Mouse (Mus musculus) intestine, embryonic 14.5 days (tissue): ENCODE measurements around the gene L1cam. TPM values are rescaled to one million over a fixed set of nuclear protein-coding genes. Genes with fewer than 3 reads are reported as not detected.
A peak's percentile ranks its signal among the peaks of the same experiment; 100 is the strongest.

Experiments
- ATAC-seq: fragments of 200-750 bp; cut with Nextera tagmentation; replicated peaks from 2 replicates; pipeline ENCODE4 v1.8.0; 2017; ENCODE audit warnings: low read depth, moderate number of reproducible peaks, moderate TSS enrichment, moderate library complexity; ENCODE audit not compliant: low FRiP score, low TSS enrichment
- DNase-seq: peaks from one replicate; pipeline ENCODE4 v3.0.0-alpha.2; 2018; ENCODE audit warnings: low spot score
- H3K27ac ChIP-seq: fragments of 300-500 bp; sonication (generic); 2 replicates; pipeline ENCODE4 v1.5.1; 2014; ENCODE audit warnings: low read depth, mild to moderate bottlenecking, control low read depth
- H3K27me3 ChIP-seq: fragments of 300-500 bp; sonication (generic); replicated peaks from 2 replicates; pipeline ENCODE4 v1.6.1; 2014; ENCODE audit warnings: low read length, control low read depth; ENCODE audit not compliant: control insufficient read depth, insufficient read depth
- H3K36me3 ChIP-seq: fragments of 300-500 bp; sonication (generic); 2 replicates; pipeline ENCODE4 v1.6.1; 2014; ENCODE audit warnings: low read length, control low read depth; ENCODE audit not compliant: control insufficient read depth, insufficient read depth
- H3K4me1 ChIP-seq: fragments of 300-500 bp; sonication (generic); replicated peaks from 2 replicates; pipeline ENCODE4 v1.6.1; 2014; ENCODE audit warnings: low read length, control low read depth, mixed read lengths; ENCODE audit not compliant: control insufficient read depth, insufficient read depth
- H3K4me2 ChIP-seq: fragments of 300-500 bp; sonication (generic); 2 replicates; pipeline ENCODE4 v1.6.1; 2014; ENCODE audit warnings: low read length
- H3K4me3 ChIP-seq: fragments of 300-500 bp; sonication (generic); 2 replicates; pipeline ENCODE4 v1.5.1; 2014; ENCODE audit warnings: low read depth, low read length, control low read depth, mixed read lengths
- H3K9ac ChIP-seq: fragments of 300-500 bp; sonication (generic); 2 replicates; pipeline ENCODE4 v1.6.1; 2014; ENCODE audit warnings: mild to moderate bottlenecking, low read length
- H3K9me3 ChIP-seq: fragments of 300-500 bp; sonication (generic); 2 replicates; pipeline ENCODE4 v1.6.1; 2016; ENCODE audit warnings: low read length, control low read depth; ENCODE audit not compliant: control insufficient read depth
- WGBS: fragments of 180-500 bp; shearing (Covaris S2); extraction: QIAGEN DNeasy Blood & Tissue Kit; methylation state at CpG from one replicate; pipeline ENCODE4 v1.1.7; 2014; 5-methylcytosine and 5-hydroxymethylcytosine counted together
- polyA plus RNA-seq: library from polyadenylated mRNA; unstranded; fragments of >200 nt; fragmentation: Nextera tagmentation; extraction: Ambion mirVana; gene quantifications from 2 replicates; pipeline ENCODE4 v1.2.1, GENCODE M21; 2014

The L1cam gene
- polyA plus RNA-seq = 15.1 and 18.0 TPM in 2 replicates

GRCm38 (mm10) chrX:73895719-73896118 lies at the start of gene L1cam:
Gene L1cam (minus strand): TSS chrX:73896105.
- ATAC-seq = no peak
- 9% methylated on average over 2 of the region's 2 CpGs for WGBS

GRCm38 (mm10) chrX:73942294-73942693 lies 46.4 kb upstream of the L1cam start:
- no peak for ATAC-seq
- H3K36me3 ChIP-seq = peaks cover 49% of the 10 kb centered on the region
- no peak overlapping the region for H3K27ac ChIP-seq

More at GRCm38 (mm10) chrX:73895719-73896118, at the start of gene L1cam:
- H3K9me3 ChIP-seq = no peaks in the 10 kb centered on the region
- no peak within 1 kb of the TSS for H3K27ac ChIP-seq
- no peak within 1 kb of the TSS for H3K9ac ChIP-seq
- H3K4me3 ChIP-seq = no peak within 1 kb of the TSS
- H3K36me3 ChIP-seq = no peaks in the 10 kb centered on the region
- peak; percentile 57 for DNase-seq
- no peak within 1 kb of the TSS for H3K4me2 ChIP-seq
- H3K27me3 ChIP-seq = no peaks in the 10 kb centered on the region
- H3K4me1 ChIP-seq = no peaks in the 10 kb centered on the region

GRCm38 (mm10) chrX:73941860-73942259 lies 46.0 kb upstream of the L1cam start:
- peak; percentile 28 for DNase-seq
- Histone ChIP-seq H3K27me3 (no peaks in the 10 kb centered on the region), H3K9me3 (no peaks in the 10 kb centered on the region), H3K27ac (no peak overlapping the region), H3K36me3 (peaks cover 44% of the 10 kb centered on the region), H3K4me3 (no peak overlapping the region), H3K4me1 (no peaks in the 10 kb centered on the region), H3K4me2 (no peak overlapping the region), H3K9ac (no peak overlapping the region)
- 73% methylated on average over 2 of the region's 2 CpGs for WGBS
- no peak for ATAC-seq

More at GRCm38 (mm10) chrX:73942294-73942693, 46.4 kb upstream of the L1cam start:
- Histone ChIP-seq H3K4me1 (no peaks in the 10 kb centered on the region), H3K4me2 (no peak overlapping the region), H3K4me3 (no peak overlapping the region), H3K9me3 (no peaks in the 10 kb centered on the region), H3K9ac (no peak overlapping the region), H3K27me3 (no peaks in the 10 kb centered on the region)
- peak; percentile 24 for DNase-seq
- 87% methylated on average over 2 of the region's 2 CpGs for WGBS

GRCm38 (mm10) chrX:73931871-73932270 lies 36.0 kb upstream of the L1cam start:
- peak; percentile 9 for DNase-seq
- H3K27ac ChIP-seq = no peak overlapping the region
- H3K27me3 ChIP-seq = no peaks in the 10 kb centered on the region
- no peaks in the 10 kb centered on the region for H3K9me3 ChIP-seq
- no peak overlapping the region for H3K9ac ChIP-seq
- no peak overlapping the region for H3K4me3 ChIP-seq
- H3K36me3 ChIP-seq = no peaks in the 10 kb centered on the region
- H3K4me2 ChIP-seq = no peak overlapping the region
- H3K4me1 ChIP-seq = no peaks in the 10 kb centered on the region
- no peak for ATAC-seq
- WGBS = 73% methylated on average over 2 of the region's 2 CpGs

GRCm38 (mm10) chrX:73930402-73931062 lies 34.6 kb upstream of the L1cam start, which contains the start of gene Renbp:
Gene Renbp (minus strand): TSS chrX:73930850.
- H3K9ac ChIP-seq = peak within 1 kb of the TSS; percentile 25; the same call in 1 of the 2 replicates
- H3K36me3 ChIP-seq = no peaks in the 10 kb centered on the region
- H3K27ac ChIP-seq = no peak within 1 kb of the TSS
- WGBS = 37% methylated on average over 17 of the region's 17 CpGs
- H3K4me3 ChIP-seq = peak within 1 kb of the TSS; percentile 38
- H3K9me3 ChIP-seq = no peaks in the 10 kb centered on the region
- ATAC-seq (peak; percentile 93), DNase-seq (peak; percentile 74)
- H3K4me1 ChIP-seq = no peaks in the 10 kb centered on the region
- H3K27me3 ChIP-seq = no peaks in the 10 kb centered on the region
- H3K4me2 ChIP-seq = peak within 1 kb of the TSS; percentile 46

GRCm38 (mm10) chrX:73922550-73922882 lies 26.6 kb upstream of the L1cam start:
- 75% methylated on average over 8 of the region's 8 CpGs for WGBS
- peaks cover 23% of the 10 kb centered on the region for H3K36me3 ChIP-seq
- H3K9me3 ChIP-seq = no peaks in the 10 kb centered on the region
- peak overlapping the region; percentile 56 for H3K4me3 ChIP-seq
- peak overlapping the region; percentile 63 for H3K9ac ChIP-seq
- 0 out of 2 replicates have a peak, but pooled peaks cover 3% of the 10 kb centered on the region for H3K27me3 ChIP-seq
- no peaks in the 10 kb centered on the region for H3K4me1 ChIP-seq
- peak overlapping the region; percentile 57 for H3K4me2 ChIP-seq
- ATAC-seq = no peak
- H3K27ac ChIP-seq = peak overlapping the region; percentile 76; the same call in 1 of the 2 replicates
- DNase-seq = no peak

- H3K36me3 ChIP-seq = peaks cover 23% of the 10 kb centered on the region
- ATAC-seq = peak; percentile 97
- WGBS = 15% methylated on average over 43 of the region's 43 CpGs
- no peaks in the 10 kb centered on the region for H3K4me1 ChIP-seq
- no peaks in the 10 kb centered on the region for H3K9me3 ChIP-seq
- H3K4me2 ChIP-seq = peak within 1 kb of the TSS; percentile 61
- H3K9ac ChIP-seq = peak within 1 kb of the TSS; percentile 63
- H3K4me3 ChIP-seq = peak within 1 kb of the TSS; percentile 56
- peak within 1 kb of the TSS; percentile 76 for H3K27ac ChIP-seq
- peak; percentile 88 for DNase-seq
- 0 out of 2 replicates have a peak, but pooled peaks cover 3% of the 10 kb centered on the region for H3K27me3 ChIP-seq
These were observed 26.1 kb upstream of the L1cam start, which contains the start of the genes Arhgap4 and Naa10 for GRCm38 (mm10) chrX:73921823-73922549. Gene Arhgap4 (minus strand): TSS chrX:73921870. Gene Naa10 (minus strand): TSS chrX:73921944.

- no peaks in the 10 kb centered on the region for H3K4me1 ChIP-seq
- H3K27me3 ChIP-seq = 0 out of 2 replicates have a peak, but pooled peaks cover 3% of the 10 kb centered on the region
- ATAC-seq (peak; percentile 30; the same call in 1 of the 2 replicates), DNase-seq (peak; percentile 58)
- H3K36me3 ChIP-seq = peaks cover 23% of the 10 kb centered on the region
- no peaks in the 10 kb centered on the region for H3K9me3 ChIP-seq
- peak overlapping the region; percentile 63 for H3K9ac ChIP-seq
- H3K4me2 ChIP-seq = peak overlapping the region; percentile 61
- WGBS = 13% methylated on average over 28 of the region's 34 CpGs
- peak overlapping the region; percentile 56 for H3K4me3 ChIP-seq
- H3K27ac ChIP-seq = peak overlapping the region; percentile 73
These were observed 25.4 kb upstream of the L1cam start for GRCm38 (mm10) chrX:73921285-73921822.
